Mouse (Mus musculus) heart, adult 2 months (tissue): ENCODE measurements around the gene Cpxm2.

Source experiments
- CTCF ChIP-seq: fragments of 200-600 bp; IDR thresholded peaks from 2 replicates; pipeline ENCODE4 v1.8.1; 2022; ENCODE audit warnings: antibody characterized with exemption, mild to moderate bottlenecking, moderate library complexity
- EP300 ChIP-seq: fragments of 200-500 bp; IDR thresholded peaks from 2 replicates; pipeline ENCODE4 v1.6.1; 2011; ENCODE audit warnings: low read depth, low read length, control low read depth; ENCODE audit not compliant: insufficient read depth
- POLR2A ChIP-seq: fragments of 200-500 bp; IDR thresholded peaks from 2 replicates; pipeline ENCODE4 v1.6.1; 2011; ENCODE audit warnings: mild to moderate bottlenecking, low read depth, low read length, control low read depth; ENCODE audit not compliant: insufficient read depth

DNA sequence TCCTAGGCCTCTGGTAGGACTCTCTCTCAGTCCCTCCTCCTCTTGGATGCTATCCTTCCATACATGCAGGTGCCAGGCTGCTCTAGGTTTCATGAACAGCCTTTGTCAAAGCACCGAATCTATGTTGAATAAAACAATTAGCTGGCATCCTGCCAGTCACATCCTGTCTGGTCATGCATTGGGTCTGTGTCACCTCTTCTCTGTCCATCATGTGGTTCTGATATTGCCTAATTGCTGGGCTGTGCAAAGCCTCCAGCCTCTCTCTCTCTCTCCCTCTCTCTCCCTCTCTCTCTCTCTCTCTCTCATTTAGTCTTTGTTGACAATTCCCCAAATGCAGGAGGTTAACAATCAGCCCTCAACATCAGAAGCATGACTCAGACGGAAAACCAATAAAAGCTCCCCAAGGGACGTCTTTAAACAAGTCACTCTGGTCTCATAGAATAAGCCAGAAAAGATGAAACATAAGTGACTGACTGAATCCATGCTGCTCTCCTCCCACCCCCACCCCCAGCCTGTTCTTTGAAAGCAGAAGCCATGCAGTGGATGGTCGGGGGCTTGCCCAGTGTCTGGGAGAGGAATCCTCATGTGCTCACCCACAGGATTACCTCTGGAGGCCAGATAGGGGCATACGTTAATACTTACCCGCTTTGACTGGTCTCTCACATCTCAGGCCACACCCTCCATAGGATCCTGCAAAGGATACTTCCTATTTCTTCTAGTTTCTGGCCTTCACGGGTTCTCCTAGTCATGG is 15.1 kb upstream of the Cpxm2 start:
- TF ChIP-seq POLR2A (no peak), CTCF (no peak), EP300 (no peak)
